Mouse (Mus musculus) myocyte (in vitro differentiated cells): ENCODE measurements at regions not wholly inside any gene's neighbourhood (a gene's known extent, or its start where the extent isn't known, plus 50 kb on each side); places are given as distances from the start of the nearest gene placed in this dataset.

Experiments used
- H3K27me3 ChIP-seq: one replicate; pipeline ENCODE4 v1.6.1; 2011; ENCODE audit not compliant: control insufficient read depth, insufficient read depth, insufficient read length
- H3K36me3 ChIP-seq: one replicate; pipeline ENCODE4 v1.6.1; 2011; ENCODE audit not compliant: control insufficient read depth, insufficient read depth
- H3K4me2 ChIP-seq: one replicate; pipeline ENCODE4 v1.6.1; 2011; ENCODE audit warnings: low read depth, control low read depth
- H3K4me3 ChIP-seq: one replicate; pipeline ENCODE4 v1.5.1; 2011; ENCODE audit warnings: mild to moderate bottlenecking, control low read depth, moderate library complexity
- H3K79me2 ChIP-seq: one replicate; pipeline ENCODE4 v1.6.1; 2011; ENCODE audit not compliant: control insufficient read depth, insufficient read depth
- H3ac ChIP-seq: one replicate; pipeline ENCODE4 v1.6.1; 2011; ENCODE audit not compliant: control insufficient read depth, insufficient read length
- CEBPB ChIP-seq: IDR thresholded peaks from 2 replicates; pipeline ENCODE4 v1.6.1; 2011; ENCODE audit warnings: mild to moderate bottlenecking, moderate library complexity; ENCODE audit not compliant: poor library complexity, insufficient read depth, severe bottlenecking
- E2F4 ChIP-seq: IDR thresholded peaks from one replicate; pipeline ENCODE4 v1.6.1; 2011; ENCODE audit warnings: mild to moderate bottlenecking, control low read depth, moderate library complexity; ENCODE audit not compliant: insufficient read depth
- MAX ChIP-seq: IDR thresholded peaks from one replicate; pipeline ENCODE4 v1.6.1; 2011; ENCODE audit warnings: low read depth, mild to moderate bottlenecking, control low read depth
- MYOD1 ChIP-seq, 3 experiments: IDR thresholded peaks; one replicate each; pipeline ENCODE4 v1.6.1; 2011; ENCODE audit warnings: control low read depth in 2 of 3, low read depth in 2 of 3, mild to moderate bottlenecking in 2 of 3, moderate library complexity in 1 of 3; ENCODE audit not compliant: insufficient read length in 2 of 3, control insufficient read depth in 1 of 3
- MYOG ChIP-seq, 3 experiments: IDR thresholded peaks; one replicate each; pipeline ENCODE4 v1.6.1; 2011; ENCODE audit warnings: control low read depth in 2 of 3, low read depth in 2 of 3, mild to moderate bottlenecking in 2 of 3; ENCODE audit not compliant: insufficient read length in 2 of 3, control insufficient read depth in 1 of 3, insufficient read depth in 1 of 3
- POLR2A ChIP-seq: IDR thresholded peaks from one replicate; pipeline ENCODE4 v1.6.1; 2011; ENCODE audit warnings: low read depth, mild to moderate bottlenecking, control low read depth, moderate library complexity; ENCODE audit not compliant: insufficient read length
- POLR2AphosphoS2 ChIP-seq: IDR thresholded peaks from one replicate; pipeline ENCODE4 v1.6.1; 2011; ENCODE audit warnings: low read depth, control low read depth; ENCODE audit not compliant: insufficient read length
- REST ChIP-seq: IDR thresholded peaks from one replicate; pipeline ENCODE4 v1.6.1; 2011; ENCODE audit warnings: mild to moderate bottlenecking, control low read depth, moderate library complexity; ENCODE audit not compliant: insufficient read depth, insufficient read length
- SRF ChIP-seq: IDR thresholded peaks from one replicate; pipeline ENCODE4 v1.6.1; 2011; ENCODE audit warnings: low read depth; ENCODE audit not compliant: control insufficient read depth, insufficient read length
- TCF12 ChIP-seq: IDR thresholded peaks from one replicate; pipeline ENCODE4 v1.6.1; 2011; ENCODE audit warnings: mild to moderate bottlenecking, control low read depth; ENCODE audit not compliant: poor library complexity, insufficient read depth, severe bottlenecking
- TCF3 ChIP-seq: IDR thresholded peaks from one replicate; pipeline ENCODE4 v1.6.1; 2011; ENCODE audit warnings: low read depth, control low read depth; ENCODE audit not compliant: insufficient read length
- USF1 ChIP-seq: IDR thresholded peaks from one replicate; pipeline ENCODE4 v1.6.1; 2011; ENCODE audit warnings: low read depth, mild to moderate bottlenecking, control low read depth, moderate library complexity

DNA sequence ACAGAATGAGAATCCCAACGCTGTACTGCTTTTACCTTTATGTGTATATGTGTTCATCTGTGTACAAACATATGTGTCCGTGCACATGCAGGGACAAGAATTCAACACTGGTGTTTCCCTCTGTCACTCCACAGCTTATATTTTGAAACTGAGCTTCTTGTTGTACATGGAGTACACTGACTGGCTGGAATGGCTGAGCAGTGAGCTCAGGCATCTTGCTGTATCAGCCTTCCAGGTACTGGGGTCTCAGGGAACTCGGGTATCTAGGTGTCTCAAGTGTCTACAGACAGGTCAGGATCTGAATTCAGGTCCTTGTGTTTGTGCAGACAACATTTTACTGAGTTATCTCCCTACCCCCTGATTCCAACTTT, 341.6 kb upstream of the Thbs1 start:
- Histone ChIP-seq H3K27me3 (no peaks in the 10 kb centered on the region), H3ac (no peak overlapping the region), H3K79me2 (no peaks in the 10 kb centered on the region), H3K4me2 (no peak overlapping the region), H3K4me3 (no peak overlapping the region), H3K36me3 (no peaks in the 10 kb centered on the region)
- TF ChIP-seq E2F4 (no peak), TCF3 (no peak), POLR2A (no peak), POLR2AphosphoS2 (no peak), REST (no peak), USF1 (no peak), MYOD1 (IDR thresholded peaks at IDR 0.05; ENCODE audit: control insufficient read depth in 1 of 3, insufficient read length in 2 of 3, low read depth in 2 of 3) (no peak), MAX (no peak), TCF12 (no peak), SRF (no peak), MYOG (IDR thresholded peaks at IDR 0.05; ENCODE audit: control insufficient read depth in 1 of 3, insufficient read depth in 1 of 3, insufficient read length in 2 of 3, low read depth in 2 of 3) (no peak), CEBPB (no peak)

GRCm38 (mm10) chr2:117780287-117780686, 331.4 kb upstream of the Thbs1 start:
- H3K79me2 ChIP-seq, result no peaks in the 10 kb centered on the region
- peak overlapping the region; percentile 58 for H3K4me2 ChIP-seq
- H3K36me3 ChIP-seq, result no peaks in the 10 kb centered on the region
- H3K4me3 ChIP-seq, result no peak overlapping the region
- TF ChIP-seq MYOD1 (IDR thresholded peaks at IDR 0.05; ENCODE audit: control insufficient read depth in 1 of 3, insufficient read length in 2 of 3, low read depth in 2 of 3) (no peak), REST (no peak), MAX (no peak), TCF12 (no peak), SRF (no peak), MYOG (IDR thresholded peaks at IDR 0.05; ENCODE audit: control insufficient read depth in 1 of 3, insufficient read depth in 1 of 3, insufficient read length in 2 of 3, low read depth in 2 of 3) (no peak), TCF3 (no peak), E2F4 (no peak), POLR2A (no peak), POLR2AphosphoS2 (no peak), CEBPB (no peak), USF1 (no peak)
- H3K27me3 ChIP-seq, result no peaks in the 10 kb centered on the region
- no peak overlapping the region for H3ac ChIP-seq

DNA sequence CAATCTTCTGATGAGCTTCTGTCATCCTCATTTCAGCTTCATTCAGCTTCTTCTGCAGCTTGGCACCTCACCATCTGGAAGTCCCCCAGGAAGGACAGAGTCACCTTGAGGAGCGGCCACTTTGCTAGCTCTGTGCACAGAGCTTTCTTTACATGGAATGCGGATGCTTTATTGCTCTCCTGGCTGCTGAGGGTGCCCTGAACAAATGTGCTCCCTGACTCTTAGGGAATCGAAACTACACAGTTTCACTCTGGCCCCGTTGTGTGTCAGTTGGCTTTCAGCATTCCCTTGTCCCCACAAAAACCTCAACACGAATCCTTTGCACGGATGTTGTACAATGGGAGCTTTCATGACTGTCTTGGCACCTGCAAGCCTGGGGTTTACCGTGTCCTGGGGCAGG, 330.9 kb upstream of the Thbs1 start:
- H3K36me3 ChIP-seq, result no peaks in the 10 kb centered on the region
- H3K4me2 ChIP-seq, result peak overlapping the region; percentile 58
- no peaks in the 10 kb centered on the region for H3K27me3 ChIP-seq
- H3K4me3 ChIP-seq, result no peak overlapping the region
- no peak for TF ChIP-seq E2F4
- peak in 2 of 3 experiments; percentile 32 to 33 for TF ChIP-seq MYOG (IDR thresholded peaks at IDR 0.05; ENCODE audit: control insufficient read depth in 1 of 3, insufficient read depth in 1 of 3, insufficient read length in 2 of 3, low read depth in 2 of 3)
- TF ChIP-seq TCF12, result no peak
- TF ChIP-seq MAX, result no peak
- no peak for TF ChIP-seq POLR2AphosphoS2
- no peak for TF ChIP-seq TCF3
- TF ChIP-seq MYOD1 (IDR thresholded peaks at IDR 0.05; ENCODE audit: control insufficient read depth in 1 of 3, insufficient read length in 2 of 3, low read depth in 2 of 3), result peak in 1 of 3 experiments; percentile 44
- no peak for TF ChIP-seq USF1
- no peaks in the 10 kb centered on the region for H3K79me2 ChIP-seq
- H3ac ChIP-seq, result no peak overlapping the region

- no peak overlapping the region for H3K4me3 ChIP-seq
- H3K4me2 ChIP-seq, result no peak overlapping the region
- no peaks in the 10 kb centered on the region for H3K79me2 ChIP-seq
- no peaks in the 10 kb centered on the region for H3K36me3 ChIP-seq
- no peak overlapping the region for H3ac ChIP-seq
- H3K27me3 ChIP-seq, result no peaks in the 10 kb centered on the region
- TF ChIP-seq MYOD1 (IDR thresholded peaks at IDR 0.05; ENCODE audit: control insufficient read depth in 1 of 3, insufficient read length in 2 of 3, low read depth in 2 of 3) (no peak), REST (no peak), POLR2AphosphoS2 (no peak), SRF (no peak), TCF12 (no peak), TCF3 (no peak), USF1 (no peak), CEBPB (no peak), E2F4 (no peak), MYOG (IDR thresholded peaks at IDR 0.05; ENCODE audit: control insufficient read depth in 1 of 3, insufficient read depth in 1 of 3, insufficient read length in 2 of 3, low read depth in 2 of 3) (no peak)
Measured at GRCm38 (mm10) chr2:117787321-117787720, 324.4 kb upstream of the Thbs1 start.

DNA sequence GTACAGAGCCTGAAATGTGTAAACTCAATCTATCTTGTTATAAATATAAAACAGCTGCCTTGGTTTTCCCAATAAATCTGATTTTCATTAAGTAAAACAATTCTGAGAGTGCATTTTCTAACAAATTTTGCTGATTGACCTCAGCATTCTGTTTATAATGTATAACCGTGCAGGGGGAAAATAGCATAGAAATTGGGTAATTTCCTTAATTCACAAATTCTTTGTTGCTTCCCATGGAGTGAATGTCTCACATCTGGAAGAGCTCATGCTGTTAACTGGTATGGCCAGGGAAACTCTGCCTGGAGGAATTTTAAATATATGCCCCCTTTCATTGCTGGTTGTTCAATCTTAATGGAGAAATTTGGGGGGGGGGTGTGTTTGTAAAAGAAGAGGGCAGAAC, 317.4 kb upstream of the Thbs1 start:
- Histone ChIP-seq H3K4me3 (no peak overlapping the region), H3K4me2 (no peak overlapping the region), H3ac (no peak overlapping the region), H3K27me3 (no peaks in the 10 kb centered on the region), H3K79me2 (no peaks in the 10 kb centered on the region), H3K36me3 (no peaks in the 10 kb centered on the region)
- TF ChIP-seq MYOD1 (IDR thresholded peaks at IDR 0.05; ENCODE audit: control insufficient read depth in 1 of 3, insufficient read length in 2 of 3, low read depth in 2 of 3) (no peak), CEBPB (no peak), TCF3 (no peak), POLR2AphosphoS2 (no peak), TCF12 (no peak), E2F4 (no peak), MAX (no peak), POLR2A (no peak), MYOG (IDR thresholded peaks at IDR 0.05; ENCODE audit: control insufficient read depth in 1 of 3, insufficient read depth in 1 of 3, insufficient read length in 2 of 3, low read depth in 2 of 3) (no peak), SRF (no peak), USF1 (no peak)
